Mouse (Mus musculus) frontal cortex, postnatal 14 days (tissue): ENCODE results near the gene Prok1.

Experiments
- DNase-seq, 2 experiments: peaks; one replicate each; pipeline ENCODE4 v3.0.0; 2022; ENCODE audit warnings: low spot score in 2 of 2

Prok1 gene

GRCm38 (mm10) chr3:107187022-107187421, 52.5 kb downstream of the Prok1 start:
- no peak for DNase-seq

- DNase-seq = no peak
Observed at GRCm38 (mm10) chr3:107185597-107185996, 53.9 kb downstream of the Prok1 start.

- no peak for DNase-seq
Observed at GRCm38 (mm10) chr3:107183178-107183577, 56.3 kb downstream of the Prok1 start.
